Mouse (Mus musculus): ENCODE measurements around the gene Pgap3.

DNA sequence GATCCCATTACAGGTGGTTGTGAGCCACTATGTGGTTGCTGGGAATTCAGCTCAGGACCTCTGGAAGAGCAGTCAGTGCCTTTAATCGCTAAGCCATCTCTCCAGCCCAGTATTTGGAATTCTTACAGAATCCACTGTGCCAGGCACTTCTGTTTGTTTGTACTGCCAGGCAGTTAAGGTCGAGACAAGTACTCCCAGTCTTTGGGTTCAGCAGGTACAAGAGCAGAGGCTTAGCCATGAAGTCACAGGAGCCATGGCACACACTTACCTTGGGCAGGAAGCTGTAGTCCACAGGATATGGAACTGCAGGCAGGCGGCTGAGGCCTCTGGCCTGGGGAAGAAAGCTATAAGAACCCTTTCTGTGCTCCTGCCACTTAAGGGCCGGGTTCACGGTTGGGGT is 36.5 kb downstream of the Pgap3 start:
- no peak for TF ChIP-seq POLR2A (IDR thresholded peaks at IDR 0.05; ENCODE audit: low read depth, low read length)
- no peak for TF ChIP-seq CTCF (IDR thresholded peaks at IDR 0.05; ENCODE audit: extremely low read depth, insufficient read length, insufficient replicate concordance, low read depth, low read length)
